Mouse (Mus musculus): ENCODE measurements around the gene Fbxl17. TPM values are rescaled to one million over a fixed set of nuclear protein-coding genes. Genes with fewer than 3 reads are reported as not detected.

Gene Fbxl17
- polyA plus RNA-seq, 1 experiment from 2014 or later, result 5.7 TPM

GRCm38 (mm10) chr17:63045297-63045696 is 454.5 kb downstream of the Fbxl17 start:
- WGBS, result 63% methylated on average over 13 of the region's 13 CpGs
- Histone ChIP-seq H3K27ac (no peak overlapping the region), H3K9me3 (replicated peaks) (peaks cover 7% of the 10 kb centered on the region)

GRCm38 (mm10) chr17:63043046-63043675 is 456.7 kb downstream of the Fbxl17 start:
- 80% methylated on average over 9 of the region's 9 CpGs for WGBS
- H3K4me2 ChIP-seq, result no peak overlapping the region
- peaks cover 7% of the 10 kb centered on the region for H3K9me3 ChIP-seq (replicated peaks)
- no peak overlapping the region for H3K27ac ChIP-seq
- no peak overlapping the region for H3K9ac ChIP-seq
- H3K27me3 ChIP-seq, result no peaks in the 10 kb centered on the region
- no peak for ATAC-seq (replicated peaks; ENCODE audit: low FRiP score)
- no peaks in the 10 kb centered on the region for H3K36me3 ChIP-seq
- H3K4me3 ChIP-seq (replicated peaks), result no peak overlapping the region
- H3K4me1 ChIP-seq, result 0 out of 2 replicates have a peak, but pooled peaks cover 5% of the 10 kb centered on the region

More at GRCm38 (mm10) chr17:63045297-63045696, 454.5 kb downstream of the Fbxl17 start:
- H3K27me3 ChIP-seq, result no peaks in the 10 kb centered on the region
- H3K9ac ChIP-seq, result no peak overlapping the region
- ATAC-seq (replicated peaks; ENCODE audit: low FRiP score), result no peak
- H3K4me3 ChIP-seq (replicated peaks), result no peak overlapping the region
- H3K36me3 ChIP-seq, result no peaks in the 10 kb centered on the region
- H3K4me1 ChIP-seq, result 0 out of 2 replicates have a peak, but pooled peaks cover 5% of the 10 kb centered on the region
- no peak overlapping the region for H3K4me2 ChIP-seq

- H3K4me2 ChIP-seq, result no peak overlapping the region
- H3K4me1 ChIP-seq, result no peaks in the 10 kb centered on the region
- no peak overlapping the region for H3K27ac ChIP-seq
- 90% methylated on average over 3 of the region's 3 CpGs for WGBS
- H3K27me3 ChIP-seq, result no peaks in the 10 kb centered on the region
- no peak for ATAC-seq (replicated peaks; ENCODE audit: low FRiP score)
- H3K9ac ChIP-seq, result no peak overlapping the region
- no peak overlapping the region for H3K4me3 ChIP-seq (replicated peaks)
- H3K36me3 ChIP-seq, result no peaks in the 10 kb centered on the region
- H3K9me3 ChIP-seq (replicated peaks), result peaks cover 7% of the 10 kb centered on the region
Measured at GRCm38 (mm10) chr17:63037562-63037961, 462.3 kb downstream of the Fbxl17 start.

DNA sequence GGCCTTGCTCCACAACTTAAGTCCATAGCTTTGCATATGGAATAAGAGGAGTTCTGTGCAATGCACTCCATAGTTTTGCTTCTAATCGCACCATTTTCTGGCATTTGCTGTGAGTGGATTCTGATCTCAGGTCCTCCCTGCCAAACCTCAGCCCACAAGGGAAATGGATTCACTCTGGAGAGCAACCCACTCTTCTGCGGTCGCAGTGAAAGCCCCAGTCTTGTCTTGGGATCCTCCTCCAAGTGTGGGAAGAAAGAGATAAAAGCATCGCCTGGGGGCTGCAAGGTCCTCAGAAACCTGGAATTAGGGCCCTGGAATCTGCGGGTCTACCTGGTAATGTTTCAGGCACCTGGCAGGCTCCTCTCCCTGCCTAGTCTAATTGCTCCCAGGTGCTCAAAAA is 466.7 kb downstream of the Fbxl17 start:
- Histone ChIP-seq H3K9me3 (replicated peaks) (no peaks in the 10 kb centered on the region), H3K36me3 (no peaks in the 10 kb centered on the region), H3K27ac (no peak overlapping the region), H3K4me1 (no peaks in the 10 kb centered on the region; the same call in 1 of the 2 replicates), H3K4me3 (replicated peaks) (no peak overlapping the region), H3K27me3 (no peaks in the 10 kb centered on the region), H3K4me2 (no peak overlapping the region), H3K9ac (no peak overlapping the region)
- ATAC-seq (replicated peaks; ENCODE audit: low FRiP score), result no peak
- WGBS, result 88% methylated on average over 5 of the region's 5 CpGs

DNA sequence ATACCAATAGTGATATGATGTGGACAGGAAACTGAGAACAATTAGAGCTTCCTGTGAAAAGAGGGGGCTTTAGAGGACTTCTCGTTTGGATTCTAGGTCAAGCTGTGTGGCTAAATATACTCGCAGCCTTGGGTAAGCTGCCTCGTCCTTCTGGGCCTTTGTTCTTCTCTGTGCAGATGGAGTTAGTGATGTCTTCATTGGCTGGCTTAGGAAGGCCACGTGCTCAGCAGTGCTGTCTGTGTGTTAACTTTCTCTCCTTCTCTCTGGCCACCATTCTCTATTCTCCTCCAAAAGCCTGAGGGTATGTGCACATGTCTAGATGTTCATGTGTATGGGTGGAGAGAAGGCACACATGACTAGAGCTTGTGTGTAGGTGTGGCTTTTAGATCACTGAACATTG is 470.7 kb downstream of the Fbxl17 start:
- ATAC-seq (replicated peaks; ENCODE audit: low FRiP score), result no peak
- H3K27me3 ChIP-seq, result no peaks in the 10 kb centered on the region
- no peaks in the 10 kb centered on the region for H3K9me3 ChIP-seq (replicated peaks)
- no peaks in the 10 kb centered on the region for H3K36me3 ChIP-seq
- WGBS, result 60% methylated on average over 4 of the region's 4 CpGs
- no peak overlapping the region for H3K9ac ChIP-seq
- H3K27ac ChIP-seq, result no peak overlapping the region
- H3K4me1 ChIP-seq, result peaks cover 2% of the 10 kb centered on the region; the same call in 1 of the 2 replicates
- no peak overlapping the region for H3K4me2 ChIP-seq
- H3K4me3 ChIP-seq (replicated peaks), result no peak overlapping the region

DNA sequence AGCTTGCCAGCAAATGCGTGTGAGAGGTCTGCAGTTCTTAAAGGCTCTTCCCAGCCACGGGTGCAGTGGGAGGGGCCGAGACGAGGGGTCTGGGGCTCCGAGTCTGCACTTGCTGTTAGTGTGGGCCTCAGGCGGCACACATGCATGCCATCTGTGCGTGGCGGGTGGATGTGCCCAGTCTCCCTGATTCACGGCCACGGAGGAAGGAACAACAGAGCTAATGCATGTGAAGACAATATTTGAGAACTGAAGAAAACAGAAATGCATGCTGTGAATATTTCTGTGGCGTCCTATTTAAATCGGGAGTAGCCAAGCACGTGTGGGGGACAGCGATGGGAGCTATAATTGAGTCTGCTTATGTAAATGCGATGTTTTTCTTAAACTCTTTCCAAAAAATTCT is 474.6 kb downstream of the Fbxl17 start:
- H3K9me3 ChIP-seq (replicated peaks), result no peaks in the 10 kb centered on the region
- H3K4me2 ChIP-seq, result no peak overlapping the region
- no peak for ATAC-seq (replicated peaks; ENCODE audit: low FRiP score)
- H3K9ac ChIP-seq, result no peak overlapping the region
- peaks cover 2% of the 10 kb centered on the region; the same call in 1 of the 2 replicates for H3K4me1 ChIP-seq
- no peak overlapping the region for H3K27ac ChIP-seq
- no peaks in the 10 kb centered on the region for H3K27me3 ChIP-seq
- no peaks in the 10 kb centered on the region for H3K36me3 ChIP-seq
- 63% methylated on average over 15 of the region's 15 CpGs for WGBS
- H3K4me3 ChIP-seq (replicated peaks), result no peak overlapping the region

GRCm38 (mm10) chr17:63017605-63018167 is 482.1 kb downstream of the Fbxl17 start:
- H3K9me3 ChIP-seq (replicated peaks), result no peaks in the 10 kb centered on the region
- H3K27ac ChIP-seq, result no peak overlapping the region
- no peaks in the 10 kb centered on the region for H3K4me1 ChIP-seq
- no peaks in the 10 kb centered on the region for H3K27me3 ChIP-seq
- H3K4me2 ChIP-seq, result no peak overlapping the region
- WGBS, result 82% methylated on average over 3 of the region's 3 CpGs
- ATAC-seq (replicated peaks; ENCODE audit: low FRiP score), result no peak
- H3K4me3 ChIP-seq (replicated peaks), result no peak overlapping the region
- no peaks in the 10 kb centered on the region for H3K36me3 ChIP-seq
- H3K9ac ChIP-seq, result no peak overlapping the region

- no peaks in the 10 kb centered on the region for H3K9me3 ChIP-seq (replicated peaks)
- WGBS, result 42% methylated on average over 3 of the region's 3 CpGs
- no peak overlapping the region for H3K4me3 ChIP-seq (replicated peaks)
- H3K4me1 ChIP-seq, result peaks cover 17% of the 10 kb centered on the region
- no peak overlapping the region for H3K9ac ChIP-seq
- H3K27ac ChIP-seq, result 0 out of 2 replicates have a peak overlapping the region, but pooled peaks have one; percentile 18
- peak; percentile 59 for ATAC-seq (replicated peaks; ENCODE audit: low FRiP score)
- no peaks in the 10 kb centered on the region for H3K27me3 ChIP-seq
- no peaks in the 10 kb centered on the region for H3K36me3 ChIP-seq
- H3K4me2 ChIP-seq, result no peak overlapping the region
Measured at GRCm38 (mm10) chr17:63012571-63012923, 487.3 kb downstream of the Fbxl17 start.

- Histone ChIP-seq H3K4me3 (replicated peaks) (no peak overlapping the region), H3K9me3 (replicated peaks) (no peaks in the 10 kb centered on the region), H3K27me3 (no peaks in the 10 kb centered on the region), H3K4me1 (peaks cover 17% of the 10 kb centered on the region), H3K4me2 (no peak overlapping the region), H3K9ac (no peak overlapping the region), H3K36me3 (no peaks in the 10 kb centered on the region), H3K27ac (0 out of 2 replicates have a peak overlapping the region, but pooled peaks have one; percentile 18)
- WGBS, result 51% methylated on average over 13 of the region's 13 CpGs
- ATAC-seq (replicated peaks; ENCODE audit: low FRiP score), result peak; percentile 81
Measured at GRCm38 (mm10) chr17:63011893-63012570, 487.8 kb downstream of the Fbxl17 start.

- ATAC-seq (replicated peaks; ENCODE audit: low FRiP score), result no peak
- H3K4me3 ChIP-seq (replicated peaks), result no peak overlapping the region
- WGBS, result 77% methylated on average over 10 of the region's 10 CpGs
Measured at GRCm38 (mm10) chr17:63010830-63011229, 489.0 kb downstream of the Fbxl17 start.

DNA sequence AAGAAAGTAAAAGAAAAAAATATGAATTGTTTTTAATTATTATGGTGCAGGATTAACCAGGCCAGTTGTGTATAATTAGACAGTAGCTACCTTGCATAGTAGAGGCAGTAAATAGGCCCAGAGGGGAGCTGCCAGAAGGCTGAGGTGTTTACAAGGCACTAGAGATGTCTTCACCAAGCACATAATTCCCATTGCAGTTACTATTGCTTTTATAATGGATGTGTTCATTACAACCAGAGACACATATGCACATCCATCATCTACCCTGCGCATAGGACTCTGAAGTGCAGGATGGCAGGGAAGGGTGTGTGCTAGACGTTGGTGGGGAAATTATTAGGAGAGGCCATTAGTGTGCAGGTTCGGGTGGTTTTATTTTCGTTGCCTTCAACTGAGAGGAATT is 491.0 kb downstream of the Fbxl17 start:
- Histone ChIP-seq H3K36me3 (no peaks in the 10 kb centered on the region), H3K4me3 (replicated peaks) (no peak overlapping the region), H3K4me1 (peaks cover 20% of the 10 kb centered on the region), H3K9ac (no peak overlapping the region), H3K9me3 (replicated peaks) (no peaks in the 10 kb centered on the region), H3K4me2 (no peak overlapping the region), H3K27ac (no peak overlapping the region), H3K27me3 (no peaks in the 10 kb centered on the region)
- 75% methylated on average over 4 of the region's 4 CpGs for WGBS
- ATAC-seq (replicated peaks; ENCODE audit: low FRiP score), result no peak

More at GRCm38 (mm10) chr17:63010830-63011229, 489.0 kb downstream of the Fbxl17 start:
- Histone ChIP-seq H3K4me2 (no peak overlapping the region), H3K27me3 (no peaks in the 10 kb centered on the region), H3K4me1 (peaks cover 17% of the 10 kb centered on the region), H3K9ac (no peak overlapping the region), H3K9me3 (replicated peaks) (no peaks in the 10 kb centered on the region), H3K27ac (no peak overlapping the region), H3K36me3 (no peaks in the 10 kb centered on the region)

DNA sequence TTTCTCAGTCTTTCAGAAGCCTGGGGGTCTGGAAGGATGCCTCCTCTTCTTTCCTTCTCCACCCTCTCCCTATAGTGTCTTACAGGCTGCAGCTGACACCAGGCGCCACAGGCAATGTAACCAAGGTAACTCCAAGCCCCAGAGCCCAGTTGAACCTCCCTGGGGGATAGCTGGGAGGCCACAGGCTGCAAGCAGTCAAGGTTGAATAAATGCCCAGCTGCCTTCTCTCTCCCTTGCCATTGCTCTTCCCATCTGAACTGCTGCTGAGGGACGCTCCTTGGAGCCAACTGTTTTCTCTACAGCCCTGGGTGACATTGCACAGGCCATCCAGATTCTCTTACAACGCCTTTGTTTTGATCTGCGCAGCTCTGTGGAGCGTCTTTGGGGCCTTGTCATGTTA is 491.5 kb downstream of the Fbxl17 start:
- no peaks in the 10 kb centered on the region for H3K27me3 ChIP-seq
- 31% methylated on average over 5 of the region's 5 CpGs for WGBS
- H3K27ac ChIP-seq, result peak overlapping the region; percentile 42
- peaks cover 20% of the 10 kb centered on the region for H3K4me1 ChIP-seq
- no peak overlapping the region for H3K4me2 ChIP-seq
- H3K36me3 ChIP-seq, result no peaks in the 10 kb centered on the region
- H3K9ac ChIP-seq, result no peak overlapping the region
- ATAC-seq (replicated peaks; ENCODE audit: low FRiP score), result peak; percentile 85
- H3K4me3 ChIP-seq (replicated peaks), result no peak overlapping the region
- no peaks in the 10 kb centered on the region for H3K9me3 ChIP-seq (replicated peaks)
